Mouse (Mus musculus) G1E (cell line): ENCODE measurements around the gene Wfdc5.

Experiments
- CTCF ChIP-seq: IDR thresholded peaks from 2 replicates; pipeline ENCODE4 v1.5.1; 2012; ENCODE audit warnings: low read depth, low read length, inconsistent platforms, mixed read lengths
- GATA1 ChIP-seq: IDR thresholded peaks from 2 replicates; pipeline ENCODE4 v1.6.1; 2012; ENCODE audit warnings: borderline replicate concordance, low read length, inconsistent platforms, mixed read lengths
- GATA2 ChIP-seq: IDR thresholded peaks from 2 replicates; pipeline ENCODE4 v1.6.1; 2012; ENCODE audit warnings: low read depth, low read length, inconsistent platforms, borderline replicate concordance
- POLR2AphosphoS5 ChIP-seq: IDR thresholded peaks from 2 replicates; pipeline ENCODE4 v1.6.1; 2012; ENCODE audit warnings: low read depth, low read length, inconsistent platforms; ENCODE audit not compliant: insufficient replicate concordance
- TAL1 ChIP-seq: conservative IDR thresholded peaks from 2 replicates; pipeline ENCODE4 v1.6.1; 2012; ENCODE audit warnings: low read depth, low read length, inconsistent platforms, mixed read lengths

DNA sequence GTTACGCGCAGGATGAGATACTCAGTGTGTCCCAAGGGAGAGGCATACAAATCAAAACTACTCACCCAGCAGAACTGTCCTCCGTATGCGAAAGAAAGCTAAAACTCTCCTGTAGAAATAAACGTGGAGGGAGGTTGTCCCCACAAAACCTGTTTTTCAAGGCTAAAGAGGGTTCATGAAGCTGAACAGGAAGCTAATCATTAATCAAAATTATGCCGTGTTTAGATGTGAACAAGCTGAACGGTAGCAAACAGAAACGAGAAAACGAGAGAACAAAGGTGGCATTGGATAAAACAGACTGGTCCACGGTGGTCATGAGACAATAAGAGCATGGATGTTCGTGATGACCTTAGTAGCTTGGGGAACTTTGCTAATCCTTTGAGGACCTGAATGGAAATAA lies 39.0 kb upstream of the Wfdc5 start, which contains the start of gene Wfdc15b:
- TF ChIP-seq CTCF, result no peak
- TF ChIP-seq GATA1, result no peak
- TF ChIP-seq TAL1, result no peak
- TF ChIP-seq POLR2AphosphoS5, result no peak
- TF ChIP-seq GATA2, result no peak
